Mouse (Mus musculus): Measurements from ENCODE around the gene Zfp64. TPM values are rescaled to one million over a fixed set of nuclear protein-coding genes. Genes with fewer than 3 reads are reported as not detected.

Gene Zfp64
- polyA plus RNA-seq, 1 experiment from 2014 or later = 37.4 TPM

DNA sequence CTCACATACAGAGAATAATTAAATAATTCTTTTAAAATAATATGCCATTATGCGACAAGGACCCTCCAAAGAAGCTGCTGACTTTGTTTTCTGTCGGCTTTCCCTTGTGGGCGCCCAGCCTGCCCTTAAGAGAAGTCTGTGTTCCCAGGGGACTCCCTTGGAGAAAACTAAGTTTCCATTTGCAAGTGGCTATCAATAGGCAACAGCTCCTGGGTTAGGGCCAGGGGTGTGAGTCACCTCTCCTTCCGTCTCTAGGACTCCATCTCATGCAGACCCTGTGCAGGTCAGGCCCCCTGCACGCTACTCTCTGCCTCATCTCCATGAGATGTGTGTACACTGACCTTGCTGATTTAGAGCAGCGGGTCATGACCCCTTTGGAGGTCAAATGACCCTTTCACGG, 57.5 kb downstream of the Zfp64 start:
- DNase-seq (ENCODE audit: low spot score) (no peak), ATAC-seq (ENCODE audit: low FRiP score) (no peak)
- Histone ChIP-seq H3K27ac (ENCODE audit: low read depth, low read length) (no peak overlapping the region), H3K9ac (ENCODE audit: low read depth, low read length) (no peak overlapping the region), H3K4me3 (ENCODE audit: low read depth, low read length) (no peak overlapping the region), H3K4me2 (replicated peaks; ENCODE audit: low read depth, low read length) (no peak overlapping the region), H3K27me3 (ENCODE audit: control insufficient read depth, insufficient read depth, low read length) (no peaks in the 10 kb centered on the region), H3K4me1 (replicated peaks; ENCODE audit: control insufficient read depth, insufficient read depth, low read length) (no peaks in the 10 kb centered on the region), H3K9me3 (ENCODE audit: control insufficient read depth, low read length) (no peaks in the 10 kb centered on the region), H3K36me3 (ENCODE audit: control insufficient read depth, insufficient read depth, low read length) (no peaks in the 10 kb centered on the region)
- WGBS = 79% methylated on average over 7 of the region's 7 CpGs

GRCm38 (mm10) chr2:168895531-168895930, 59.9 kb downstream of the Zfp64 start:
- H3K9ac ChIP-seq (ENCODE audit: low read depth, low read length) = no peak overlapping the region
- DNase-seq (ENCODE audit: low spot score) (no peak), ATAC-seq (ENCODE audit: low FRiP score) (no peak)
- H3K36me3 ChIP-seq (ENCODE audit: control insufficient read depth, insufficient read depth, low read length) = no peaks in the 10 kb centered on the region
- WGBS = 87% methylated on average over 8 of the region's 8 CpGs
- no peaks in the 10 kb centered on the region for H3K4me1 ChIP-seq (replicated peaks; ENCODE audit: control insufficient read depth, insufficient read depth, low read length)
- no peak overlapping the region for H3K27ac ChIP-seq (ENCODE audit: low read depth, low read length)
- H3K4me3 ChIP-seq (ENCODE audit: low read depth, low read length) = no peak overlapping the region
- H3K9me3 ChIP-seq (ENCODE audit: control insufficient read depth, low read length) = no peaks in the 10 kb centered on the region
- H3K27me3 ChIP-seq (ENCODE audit: control insufficient read depth, insufficient read depth, low read length) = no peaks in the 10 kb centered on the region
- no peak overlapping the region for H3K4me2 ChIP-seq (replicated peaks; ENCODE audit: low read depth, low read length)

- no peaks in the 10 kb centered on the region for H3K36me3 ChIP-seq (ENCODE audit: control insufficient read depth, insufficient read depth, low read length)
- H3K9ac ChIP-seq (ENCODE audit: low read depth, low read length) = no peak overlapping the region
- no peaks in the 10 kb centered on the region for H3K9me3 ChIP-seq (ENCODE audit: control insufficient read depth, low read length)
- no peak for ATAC-seq (ENCODE audit: low FRiP score)
- no peak overlapping the region for H3K4me3 ChIP-seq (ENCODE audit: low read depth, low read length)
- H3K27me3 ChIP-seq (ENCODE audit: control insufficient read depth, insufficient read depth, low read length) = no peaks in the 10 kb centered on the region
- no peak for DNase-seq (ENCODE audit: low spot score)
- H3K27ac ChIP-seq (ENCODE audit: low read depth, low read length) = no peak overlapping the region
- no peak overlapping the region for H3K4me2 ChIP-seq (replicated peaks; ENCODE audit: low read depth, low read length)
- H3K4me1 ChIP-seq (replicated peaks; ENCODE audit: control insufficient read depth, insufficient read depth, low read length) = no peaks in the 10 kb centered on the region
- WGBS = 88% methylated on average over 7 of the region's 7 CpGs
Measured at GRCm38 (mm10) chr2:168894738-168895137, 60.6 kb downstream of the Zfp64 start.

- no peaks in the 10 kb centered on the region for H3K27me3 ChIP-seq (ENCODE audit: control insufficient read depth, insufficient read depth, low read length)
- ATAC-seq (ENCODE audit: low FRiP score) (no peak), DNase-seq (ENCODE audit: low spot score) (no peak)
- H3K4me1 ChIP-seq (replicated peaks; ENCODE audit: control insufficient read depth, insufficient read depth, low read length) = no peaks in the 10 kb centered on the region
- H3K4me3 ChIP-seq (ENCODE audit: low read depth, low read length) = no peak overlapping the region
- H3K4me2 ChIP-seq (replicated peaks; ENCODE audit: low read depth, low read length) = no peak overlapping the region
- no peak overlapping the region for H3K27ac ChIP-seq (ENCODE audit: low read depth, low read length)
- H3K36me3 ChIP-seq (ENCODE audit: control insufficient read depth, insufficient read depth, low read length) = no peaks in the 10 kb centered on the region
- no peak overlapping the region for H3K9ac ChIP-seq (ENCODE audit: low read depth, low read length)
- 84% methylated on average over 2 of the region's 2 CpGs for WGBS
- H3K9me3 ChIP-seq (ENCODE audit: control insufficient read depth, low read length) = no peaks in the 10 kb centered on the region
Measured at GRCm38 (mm10) chr2:168892057-168892456, 63.3 kb downstream of the Zfp64 start.

DNA sequence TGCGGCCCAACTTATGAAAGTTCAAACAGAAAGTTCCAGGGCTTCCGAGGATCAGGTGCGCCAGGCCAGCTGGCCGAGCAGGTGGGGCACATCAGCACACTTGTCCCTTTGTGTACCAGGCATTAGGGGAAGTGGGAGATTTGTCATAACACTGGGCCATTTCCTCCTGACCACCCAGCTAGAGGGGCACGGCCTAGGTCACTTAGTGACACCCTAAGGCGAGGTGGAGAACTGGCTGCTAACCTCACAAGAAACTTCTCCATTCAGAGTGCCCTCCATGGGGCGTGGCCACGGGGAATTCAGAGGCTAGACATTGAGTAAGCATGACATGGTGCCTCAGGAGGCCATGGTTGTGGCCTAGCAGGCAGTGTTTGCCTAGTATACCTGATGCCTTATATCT, 70.7 kb downstream of the Zfp64 start:
- ATAC-seq (ENCODE audit: low FRiP score) = no peak
- 66% methylated on average over 8 of the region's 8 CpGs for WGBS
- no peaks in the 10 kb centered on the region for H3K36me3 ChIP-seq (ENCODE audit: control insufficient read depth, insufficient read depth, low read length)

GRCm38 (mm10) chr2:168882997-168883396, 72.4 kb downstream of the Zfp64 start:
- ATAC-seq (ENCODE audit: low FRiP score) (no peak), DNase-seq (ENCODE audit: low spot score) (no peak)
- Histone ChIP-seq H3K9me3 (ENCODE audit: control insufficient read depth, low read length) (no peaks in the 10 kb centered on the region), H3K4me3 (ENCODE audit: low read depth, low read length) (no peak overlapping the region), H3K4me1 (replicated peaks; ENCODE audit: control insufficient read depth, insufficient read depth, low read length) (no peaks in the 10 kb centered on the region), H3K36me3 (ENCODE audit: control insufficient read depth, insufficient read depth, low read length) (no peaks in the 10 kb centered on the region), H3K27me3 (ENCODE audit: control insufficient read depth, insufficient read depth, low read length) (no peaks in the 10 kb centered on the region), H3K27ac (ENCODE audit: low read depth, low read length) (no peak overlapping the region), H3K9ac (ENCODE audit: low read depth, low read length) (no peak overlapping the region), H3K4me2 (replicated peaks; ENCODE audit: low read depth, low read length) (no peak overlapping the region)
- WGBS = 100% methylated on average over 1 of the region's 1 CpGs

More for the DNA sequence above, 70.7 kb downstream of the Zfp64 start:
- no peak overlapping the region for H3K9ac ChIP-seq (ENCODE audit: low read depth, low read length)
- DNase-seq (ENCODE audit: low spot score) = no peak
- no peaks in the 10 kb centered on the region for H3K4me1 ChIP-seq (replicated peaks; ENCODE audit: control insufficient read depth, insufficient read depth, low read length)
- H3K27me3 ChIP-seq (ENCODE audit: control insufficient read depth, insufficient read depth, low read length) = no peaks in the 10 kb centered on the region
- H3K9me3 ChIP-seq (ENCODE audit: control insufficient read depth, low read length) = no peaks in the 10 kb centered on the region
- H3K27ac ChIP-seq (ENCODE audit: low read depth, low read length) = no peak overlapping the region
- no peak overlapping the region for H3K4me3 ChIP-seq (ENCODE audit: low read depth, low read length)
- no peak overlapping the region for H3K4me2 ChIP-seq (replicated peaks; ENCODE audit: low read depth, low read length)

GRCm38 (mm10) chr2:168881927-168882326, 73.5 kb downstream of the Zfp64 start:
- ATAC-seq (ENCODE audit: low FRiP score) (no peak), DNase-seq (ENCODE audit: low spot score) (peak; percentile 43)
- 51% methylated on average over 5 of the region's 5 CpGs for WGBS

DNA sequence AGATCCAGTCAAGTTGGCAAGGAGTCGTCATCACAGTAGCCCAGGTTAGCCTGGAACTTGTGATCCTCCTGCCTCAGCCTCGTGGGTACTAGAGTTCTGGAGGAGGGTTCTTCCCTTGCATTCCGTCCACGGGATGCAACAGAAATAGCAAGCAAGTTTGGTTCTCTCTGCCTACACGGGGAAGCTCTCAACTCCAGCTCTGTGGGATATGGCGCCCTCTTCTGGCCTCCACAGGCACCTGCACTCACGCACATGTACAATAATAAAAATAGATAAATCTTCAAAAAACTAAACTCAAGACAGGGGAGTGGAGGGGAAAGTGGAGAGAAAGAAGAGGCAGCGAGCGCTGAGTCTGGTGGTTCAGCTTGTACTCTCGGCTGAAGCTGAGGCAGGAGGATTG, 75.8 kb downstream of the Zfp64 start:
- ATAC-seq (ENCODE audit: low FRiP score) (no peak), DNase-seq (ENCODE audit: low spot score) (no peak)
- WGBS = 86% methylated on average over 10 of the region's 10 CpGs
- no peak overlapping the region for H3K9ac ChIP-seq (ENCODE audit: low read depth, low read length)
- no peaks in the 10 kb centered on the region for H3K4me1 ChIP-seq (replicated peaks; ENCODE audit: control insufficient read depth, insufficient read depth, low read length)
- no peak overlapping the region for H3K4me3 ChIP-seq (ENCODE audit: low read depth, low read length)
- H3K36me3 ChIP-seq (ENCODE audit: control insufficient read depth, insufficient read depth, low read length) = no peaks in the 10 kb centered on the region
- no peak overlapping the region for H3K4me2 ChIP-seq (replicated peaks; ENCODE audit: low read depth, low read length)
- H3K9me3 ChIP-seq (ENCODE audit: control insufficient read depth, low read length) = no peaks in the 10 kb centered on the region
- H3K27ac ChIP-seq (ENCODE audit: low read depth, low read length) = no peak overlapping the region
- no peaks in the 10 kb centered on the region for H3K27me3 ChIP-seq (ENCODE audit: control insufficient read depth, insufficient read depth, low read length)

More at GRCm38 (mm10) chr2:168881927-168882326, 73.5 kb downstream of the Zfp64 start:
- Histone ChIP-seq H3K36me3 (ENCODE audit: control insufficient read depth, insufficient read depth, low read length) (no peaks in the 10 kb centered on the region), H3K4me2 (replicated peaks; ENCODE audit: low read depth, low read length) (no peak overlapping the region), H3K4me1 (replicated peaks; ENCODE audit: control insufficient read depth, insufficient read depth, low read length) (no peaks in the 10 kb centered on the region), H3K27me3 (ENCODE audit: control insufficient read depth, insufficient read depth, low read length) (no peaks in the 10 kb centered on the region), H3K9ac (ENCODE audit: low read depth, low read length) (no peak overlapping the region), H3K27ac (ENCODE audit: low read depth, low read length) (no peak overlapping the region), H3K4me3 (ENCODE audit: low read depth, low read length) (no peak overlapping the region), H3K9me3 (ENCODE audit: control insufficient read depth, low read length) (no peaks in the 10 kb centered on the region)

GRCm38 (mm10) chr2:168878708-168879107, 76.7 kb downstream of the Zfp64 start:
- Histone ChIP-seq H3K27ac (ENCODE audit: low read depth, low read length) (no peak overlapping the region), H3K9me3 (ENCODE audit: control insufficient read depth, low read length) (no peaks in the 10 kb centered on the region), H3K4me1 (replicated peaks; ENCODE audit: control insufficient read depth, insufficient read depth, low read length) (no peaks in the 10 kb centered on the region), H3K36me3 (ENCODE audit: control insufficient read depth, insufficient read depth, low read length) (no peaks in the 10 kb centered on the region), H3K4me2 (replicated peaks; ENCODE audit: low read depth, low read length) (no peak overlapping the region), H3K9ac (ENCODE audit: low read depth, low read length) (no peak overlapping the region), H3K4me3 (ENCODE audit: low read depth, low read length) (no peak overlapping the region), H3K27me3 (ENCODE audit: control insufficient read depth, insufficient read depth, low read length) (no peaks in the 10 kb centered on the region)
- 83% methylated on average over 8 of the region's 8 CpGs for WGBS
- DNase-seq (ENCODE audit: low spot score) (no peak), ATAC-seq (ENCODE audit: low FRiP score) (no peak)
